15 mouse cellular contexts compared by ENCODE assay signal in genomic region chr4:55041106-55041730, GRCm38 (mm10).
A peak's percentile ranks its signal among the peaks of the same experiment; 100 is the strongest.
DNase-seq lines count a peak whose midpoint lies in the region; ATAC-seq and TF ChIP-seq lines count a peak whose summit lies in the region.
"Had no signal": no experiment of that assay in that cellular context is flagged by ENCODE, and none has a peak within 500 bp of the region (broad histone marks: within the 10 kb centered on the region; RNA-seq: fewer than 3 reads in every experiment).

No protein-coding gene starts in this region.

- no peak overlapping the region for H3K9ac ChIP-seq in forebrain, embryonic 15.5 days (replicated peaks)
- no peak overlapping the region for H3K9ac ChIP-seq in forebrain, embryonic 11.5 days (ENCODE audit: low read length)
- H3K9ac ChIP-seq in hindbrain, embryonic 15.5 days: no peak overlapping the region
- H3K9ac ChIP-seq in hindbrain, embryonic 16.5 days (ENCODE audit: low read depth, low read length): no peak overlapping the region
- H3K9ac ChIP-seq in ES-Bruce4 (ENCODE audit: low read depth, poor library complexity, severe bottlenecking): no peak overlapping the region
- no peak overlapping the region for H3K9ac ChIP-seq in embryonic facial prominence, embryonic 15.5 days
- H3K9ac ChIP-seq: heart, embryonic 13.5 days; liver, embryonic 13.5 days had no signal

- H3K9me3 ChIP-seq in forebrain, embryonic 15.5 days: no peaks in the 10 kb centered on the region
- H3K9me3 ChIP-seq in forebrain, embryonic 11.5 days (ENCODE audit: control insufficient read depth, low read length): no peaks in the 10 kb centered on the region
- no peaks in the 10 kb centered on the region for H3K9me3 ChIP-seq in hindbrain, embryonic 15.5 days
- no peaks in the 10 kb centered on the region for H3K9me3 ChIP-seq in hindbrain, embryonic 16.5 days (ENCODE audit: control insufficient read depth, low read length)
- no peaks in the 10 kb centered on the region for H3K9me3 ChIP-seq in ES-Bruce4 (replicated peaks; ENCODE audit: control insufficient read depth, insufficient read depth, low read length, poor library complexity, severe bottlenecking)
- H3K9me3 ChIP-seq in embryonic facial prominence, embryonic 15.5 days (replicated peaks): no peaks in the 10 kb centered on the region
- H3K9me3 ChIP-seq: heart, embryonic 13.5 days; liver, embryonic 13.5 days had no signal

- H3K4me1 ChIP-seq in forebrain, embryonic 15.5 days: peaks cover 15% of the 10 kb centered on the region
- H3K4me1 ChIP-seq in forebrain, embryonic 11.5 days (replicated peaks; ENCODE audit: control insufficient read depth, insufficient read depth, low read length): no peaks in the 10 kb centered on the region
- peaks cover 21% of the 10 kb centered on the region for H3K4me1 ChIP-seq in hindbrain, embryonic 15.5 days (replicated peaks)
- H3K4me1 ChIP-seq in hindbrain, embryonic 16.5 days (ENCODE audit: control insufficient read depth, insufficient read depth, low read depth, low read length): peaks cover 8% of the 10 kb centered on the region
- peaks cover 2% of the 10 kb centered on the region for H3K4me1 ChIP-seq in ES-Bruce4 (ENCODE audit: control insufficient read depth, insufficient read depth, low read length)
- peaks cover 25% of the 10 kb centered on the region for H3K4me1 ChIP-seq in embryonic facial prominence, embryonic 15.5 days
- H3K4me1 ChIP-seq: liver, embryonic 13.5 days had no signal

- no peak for DNase-seq in forebrain, embryonic 11.5 days (ENCODE audit: low spot score)
- no peak for DNase-seq in ovary, postnatal 14 days (ENCODE audit: low spot score)
- DNase-seq: adrenal gland, postnatal 36 days; gastrocnemius, postnatal 14 days; kidney, adult 9 months; left cerebral cortex, postnatal 4 days; liver, embryonic 13.5 days; right cerebral cortex, postnatal 25 days had no signal

- no peak overlapping the region for H3K4me2 ChIP-seq in forebrain, embryonic 15.5 days (replicated peaks)
- no peak overlapping the region for H3K4me2 ChIP-seq in forebrain, embryonic 11.5 days (ENCODE audit: low read depth, low read length, severe bottlenecking)
- H3K4me2 ChIP-seq in hindbrain, embryonic 15.5 days: no peak overlapping the region
- no peak overlapping the region for H3K4me2 ChIP-seq in hindbrain, embryonic 16.5 days (ENCODE audit: low read length)
- H3K4me2 ChIP-seq in embryonic facial prominence, embryonic 15.5 days (replicated peaks): no peak overlapping the region
- H3K4me2 ChIP-seq: heart, embryonic 13.5 days; liver, embryonic 13.5 days had no signal

- H3K27me3 ChIP-seq in forebrain, embryonic 15.5 days: no peaks in the 10 kb centered on the region
- no peaks in the 10 kb centered on the region for H3K27me3 ChIP-seq in forebrain, embryonic 11.5 days (ENCODE audit: control insufficient read depth, insufficient read depth, low read length)
- H3K27me3 ChIP-seq in hindbrain, embryonic 15.5 days: no peaks in the 10 kb centered on the region
- H3K27me3 ChIP-seq in hindbrain, embryonic 16.5 days (replicated peaks; ENCODE audit: control insufficient read depth, insufficient read depth, low read length): no peaks in the 10 kb centered on the region
- no peaks in the 10 kb centered on the region for H3K27me3 ChIP-seq in ES-Bruce4 (ENCODE audit: control insufficient read depth, insufficient read depth, low read length, poor library complexity, severe bottlenecking)
- no peaks in the 10 kb centered on the region for H3K27me3 ChIP-seq in embryonic facial prominence, embryonic 15.5 days
- H3K27me3 ChIP-seq: heart, embryonic 13.5 days; liver, embryonic 13.5 days had no signal

- no peak for TF ChIP-seq EP300 in ES-Bruce4 (IDR thresholded peaks at IDR 0.05; ENCODE audit: insufficient read depth, low read depth, low read length)

- no peak overlapping the region for H3K4me3 ChIP-seq in forebrain, embryonic 15.5 days
- H3K4me3 ChIP-seq in forebrain, embryonic 11.5 days (ENCODE audit: low read depth, low read length): no peak overlapping the region
- no peak overlapping the region for H3K4me3 ChIP-seq in hindbrain, embryonic 15.5 days
- H3K4me3 ChIP-seq in hindbrain, embryonic 16.5 days (ENCODE audit: low read length): no peak overlapping the region
- no peak overlapping the region for H3K4me3 ChIP-seq in ES-Bruce4 (ENCODE audit: low read depth, low read length)
- H3K4me3 ChIP-seq in embryonic facial prominence, embryonic 15.5 days (replicated peaks): no peak overlapping the region
- H3K4me3 ChIP-seq: heart, embryonic 13.5 days; liver, embryonic 13.5 days had no signal

- WGBS in forebrain, embryonic 15.5 days: 79% methylated on average over 6 of the region's 6 CpGs
- WGBS in forebrain, embryonic 11.5 days: 92% methylated on average over 6 of the region's 6 CpGs
- WGBS in hindbrain, embryonic 15.5 days: 82% methylated on average over 6 of the region's 6 CpGs
- WGBS in hindbrain, embryonic 16.5 days: 78% methylated on average over 6 of the region's 6 CpGs
- WGBS in embryonic facial prominence, embryonic 15.5 days: 52% methylated on average over 6 of the region's 6 CpGs

- H3K36me3 ChIP-seq in forebrain, embryonic 15.5 days: peaks cover 28% of the 10 kb centered on the region
- no peaks in the 10 kb centered on the region; the same call in 1 of the 2 replicates for H3K36me3 ChIP-seq in forebrain, embryonic 11.5 days (ENCODE audit: control insufficient read depth, insufficient read depth, low read length)
- peaks cover 3% of the 10 kb centered on the region; the same call in 1 of the 2 replicates for H3K36me3 ChIP-seq in hindbrain, embryonic 15.5 days
- no peaks in the 10 kb centered on the region for H3K36me3 ChIP-seq in hindbrain, embryonic 16.5 days (ENCODE audit: control insufficient read depth, insufficient read depth, low read length)
- peaks cover 39% of the 10 kb centered on the region for H3K36me3 ChIP-seq in ES-Bruce4 (ENCODE audit: control insufficient read depth, insufficient read depth, low read length, poor library complexity, severe bottlenecking)
- H3K36me3 ChIP-seq in embryonic facial prominence, embryonic 15.5 days: no peaks in the 10 kb centered on the region
- H3K36me3 ChIP-seq: liver, embryonic 13.5 days had no signal

- no peak for ATAC-seq in forebrain, embryonic 15.5 days (replicated peaks)
- no peak for ATAC-seq in forebrain, embryonic 11.5 days (replicated peaks; ENCODE audit: low FRiP score)
- no peak for ATAC-seq in hindbrain, embryonic 15.5 days (ENCODE audit: low FRiP score, low read depth)
- no peak for ATAC-seq in hindbrain, embryonic 16.5 days
- no peak for ATAC-seq in embryonic facial prominence, embryonic 15.5 days (ENCODE audit: insufficient number of reproducible peaks, low FRiP score, low TSS enrichment, low read depth)
- ATAC-seq: forebrain, embryonic 14.5 days had no signal

- H3K27ac ChIP-seq in forebrain, embryonic 15.5 days (replicated peaks): 0 out of 2 replicates have a peak overlapping the region, but pooled peaks have one; percentile 12
- H3K27ac ChIP-seq in forebrain, embryonic 11.5 days (ENCODE audit: low read depth, low read length): no peak overlapping the region
- peak overlapping the region; percentile 14; the same call in 1 of the 2 replicates for H3K27ac ChIP-seq in hindbrain, embryonic 15.5 days (replicated peaks)
- H3K27ac ChIP-seq in hindbrain, embryonic 16.5 days (ENCODE audit: low read depth, low read length): no peak overlapping the region
- H3K27ac ChIP-seq in ES-Bruce4 (ENCODE audit: insufficient read depth, low read length): peak overlapping the region; percentile 90
- H3K27ac ChIP-seq in embryonic facial prominence, embryonic 15.5 days (replicated peaks): 0 out of 2 replicates have a peak overlapping the region, but pooled peaks have one; percentile 48
- H3K27ac ChIP-seq: liver, embryonic 13.5 days had no signal

- no peak for TF ChIP-seq CTCF in ES-Bruce4 (IDR thresholded peaks at IDR 0.05; ENCODE audit: low read depth, low read length)

- TF ChIP-seq POLR2A in ES-Bruce4 (IDR thresholded peaks at IDR 0.05; ENCODE audit: insufficient read depth, low read length): no peak

Comparison
In these comparisons a context has a peak if more than half of its experiments do, and no peak if none do; other contexts are left out.
1. H3K27ac ChIP-seq: peak in forebrain, embryonic 15.5 days (single experiment), hindbrain, embryonic 15.5 days (single experiment), ES-Bruce4 (single experiment) and embryonic facial prominence, embryonic 15.5 days (single experiment); none in forebrain, embryonic 11.5 days (single experiment) and hindbrain, embryonic 16.5 days (single experiment).